Mouse (Mus musculus) induced T-regulatory cell, adult 2 months (primary cell): ENCODE results near the gene Get4.

Source experiments
- DNase-seq: peaks from one replicate; pipeline ENCODE4 v3.0.0-alpha.2; 2012; ENCODE audit warnings: low read depth

The Get4 gene

DNA sequence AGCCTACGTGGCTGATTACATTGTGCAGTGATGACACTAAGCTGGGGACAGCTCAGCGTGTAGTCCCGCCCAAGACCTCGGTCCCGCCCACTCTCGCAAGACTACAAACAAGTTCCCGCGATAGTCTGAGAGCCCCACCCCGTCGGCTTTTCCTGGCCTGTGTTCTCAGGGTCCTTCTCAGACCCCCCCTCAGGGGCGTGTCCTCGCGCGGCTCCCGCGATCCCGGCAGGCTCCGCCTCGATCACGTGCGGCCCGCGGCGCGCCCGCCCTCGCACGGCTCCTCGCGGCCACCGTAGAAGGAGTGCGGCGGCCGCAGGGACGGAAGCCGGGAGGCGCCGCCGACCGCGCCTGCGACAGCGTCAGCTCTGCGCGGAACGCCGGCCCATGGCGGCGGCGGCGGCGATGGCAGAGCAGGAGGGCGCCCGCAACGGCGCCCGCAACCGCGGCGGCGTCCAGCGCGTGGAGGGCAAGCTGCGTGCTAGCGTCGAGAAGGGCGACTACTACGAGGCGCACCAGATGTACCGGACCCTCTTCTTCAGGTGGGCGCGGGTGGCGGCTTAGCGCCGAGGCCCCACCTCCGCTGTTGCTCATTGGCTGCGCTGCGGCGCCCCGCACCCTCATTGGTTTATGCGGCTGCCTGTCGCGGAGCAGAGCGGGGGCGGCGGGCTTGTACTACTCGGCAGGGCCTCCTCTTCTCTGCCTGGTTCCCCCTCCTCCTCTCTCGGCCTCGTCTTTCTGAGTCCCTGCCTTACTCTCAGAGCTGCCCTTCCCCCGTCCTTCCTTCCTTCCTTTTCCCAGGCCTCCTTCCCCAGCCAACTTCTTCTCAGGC lies at the start of gene Get4:
Gene Get4 (plus strand): TSS at position 244 of the 829 bp plus-strand sequence.
- peak; percentile 99 for DNase-seq

GRCm38 (mm10) chr5:139203312-139203711 lies 48.8 kb upstream of the Get4 start:
- no peak for DNase-seq

DNA sequence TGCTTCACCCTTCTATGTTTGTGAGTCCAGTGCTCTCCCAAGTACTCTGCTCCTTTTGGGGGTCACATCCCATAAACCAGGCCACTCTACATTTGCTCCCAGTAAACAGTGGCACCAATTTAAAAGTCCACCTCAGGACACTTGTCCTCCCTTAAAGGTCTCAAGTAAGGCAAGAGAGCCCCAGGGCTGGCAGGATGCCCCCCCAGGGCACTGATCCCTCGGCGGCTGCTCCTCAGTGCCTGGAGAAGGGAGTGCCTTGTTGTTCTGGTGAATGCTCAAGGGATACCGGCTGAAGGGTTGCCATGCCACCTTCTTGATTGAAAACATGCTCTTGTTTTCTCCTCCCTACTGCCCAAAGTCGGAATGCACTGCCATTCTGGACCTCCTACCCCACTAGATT lies 46.0 kb upstream of the Get4 start:
- DNase-seq: no peak

DNA sequence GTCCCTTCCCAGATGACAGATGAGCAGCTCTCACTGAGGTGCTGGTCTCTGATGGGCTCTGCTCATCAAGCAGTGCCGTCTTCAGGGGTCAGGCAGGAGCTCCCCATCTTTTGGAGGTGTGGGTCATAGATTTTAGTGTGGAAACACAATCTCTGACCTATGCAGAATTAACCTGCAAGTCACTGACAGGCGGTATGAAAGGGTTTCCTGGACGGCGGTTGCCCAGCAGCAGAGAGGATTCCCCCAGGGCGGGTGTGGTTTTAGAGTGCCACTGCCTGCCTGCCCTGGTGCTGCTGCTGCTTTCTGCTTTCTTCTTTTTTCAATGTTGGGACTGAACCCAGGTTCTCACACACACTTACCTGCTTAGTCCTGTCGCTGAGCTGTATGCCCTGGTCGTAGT lies 45.6 kb upstream of the Get4 start:
- peak; percentile 66 for DNase-seq

DNA sequence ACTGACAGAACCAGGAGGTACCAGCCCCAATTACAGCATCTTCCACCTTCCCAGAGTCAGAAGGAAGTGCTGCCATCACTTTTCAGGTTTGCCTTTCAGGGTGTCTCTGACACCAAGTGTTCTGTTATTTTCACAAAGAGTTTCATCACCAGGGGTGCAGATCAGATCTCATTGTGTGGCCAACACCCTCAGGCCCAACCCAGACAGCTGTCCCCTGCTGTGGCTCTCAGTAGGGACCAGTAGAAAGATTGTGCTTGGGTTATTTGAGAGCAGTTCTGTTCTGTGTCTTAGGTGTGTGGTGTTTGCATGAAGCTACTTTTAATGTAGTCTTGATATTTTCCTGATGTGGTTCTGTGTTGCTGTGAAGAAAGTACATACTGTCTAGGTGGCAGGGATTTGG lies 43.9 kb upstream of the Get4 start:
- DNase-seq: no peak

DNA sequence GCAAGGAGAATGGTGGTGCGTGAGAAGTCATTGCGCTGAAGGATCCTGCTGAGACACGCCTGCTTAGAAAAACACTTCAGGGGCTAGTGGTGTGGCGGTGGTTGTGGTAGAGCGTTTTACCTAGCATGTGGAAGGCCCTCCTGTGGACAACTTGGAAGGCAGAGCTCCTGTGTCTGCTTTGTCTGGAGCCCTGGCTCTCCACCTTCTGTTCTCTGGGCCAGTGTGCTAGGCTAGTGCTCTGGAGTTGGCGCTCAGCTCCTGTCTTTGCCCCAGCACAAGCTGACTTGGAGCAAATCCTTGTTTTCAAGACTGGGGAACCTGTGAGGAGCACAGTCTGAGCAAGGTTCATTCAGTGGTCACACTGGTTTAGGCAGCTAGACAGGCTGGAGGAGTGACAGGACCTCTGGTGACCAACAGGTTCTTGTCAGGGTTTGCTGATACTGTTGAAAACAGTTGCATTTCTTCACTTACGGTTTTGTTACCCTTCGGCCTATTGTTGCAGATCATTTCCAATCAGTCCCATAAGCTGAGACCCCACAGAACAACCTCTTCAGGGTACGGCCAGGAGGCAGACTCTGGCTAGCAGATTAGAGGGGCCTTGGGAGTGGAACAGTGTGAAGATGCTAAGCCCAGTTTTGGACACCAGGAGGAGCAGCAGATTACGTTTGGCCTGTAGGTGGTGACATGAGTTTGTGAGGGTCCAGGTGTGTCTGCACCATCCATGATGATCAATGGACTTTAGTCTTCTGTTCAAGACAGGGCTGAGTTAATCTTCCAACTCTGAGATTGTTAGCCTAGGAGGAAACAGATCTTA lies 43.0 kb upstream of the Get4 start:
- peak; percentile 38 for DNase-seq

GRCm38 (mm10) chr5:139209685-139210026 lies 42.5 kb upstream of the Get4 start:
- no peak for DNase-seq

DNA sequence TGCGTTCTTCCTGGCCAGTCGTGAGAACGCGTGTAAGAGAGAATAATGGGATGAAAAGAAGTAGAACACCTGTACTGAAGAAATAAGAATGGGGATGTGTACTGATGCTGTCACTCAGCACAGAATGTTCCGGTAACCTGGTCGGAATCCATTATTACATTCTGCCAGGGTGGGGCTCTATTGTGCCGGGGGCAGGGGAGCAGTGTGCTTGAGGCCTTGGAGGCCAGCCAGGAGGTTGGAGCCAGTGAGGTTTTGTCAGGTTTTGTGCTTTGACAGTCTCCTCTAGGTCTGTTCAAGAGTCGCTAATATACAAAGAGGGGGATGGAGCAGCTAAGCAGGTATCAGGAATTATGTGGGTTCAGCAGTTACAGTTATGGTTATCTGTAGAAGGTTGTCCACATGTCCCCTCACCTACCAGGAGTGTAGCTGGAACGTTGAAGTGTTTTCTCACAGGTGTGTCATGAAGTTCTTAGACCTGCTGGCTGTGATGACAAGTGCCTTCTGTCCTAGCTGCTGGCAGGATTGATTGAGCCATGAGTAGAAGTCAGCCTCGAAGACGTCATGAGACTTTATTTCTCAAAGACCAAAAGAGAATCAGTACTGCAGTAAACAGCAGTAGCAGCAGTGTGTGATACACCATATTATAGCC lies 40.3 kb upstream of the Get4 start:
- DNase-seq: no peak

DNA sequence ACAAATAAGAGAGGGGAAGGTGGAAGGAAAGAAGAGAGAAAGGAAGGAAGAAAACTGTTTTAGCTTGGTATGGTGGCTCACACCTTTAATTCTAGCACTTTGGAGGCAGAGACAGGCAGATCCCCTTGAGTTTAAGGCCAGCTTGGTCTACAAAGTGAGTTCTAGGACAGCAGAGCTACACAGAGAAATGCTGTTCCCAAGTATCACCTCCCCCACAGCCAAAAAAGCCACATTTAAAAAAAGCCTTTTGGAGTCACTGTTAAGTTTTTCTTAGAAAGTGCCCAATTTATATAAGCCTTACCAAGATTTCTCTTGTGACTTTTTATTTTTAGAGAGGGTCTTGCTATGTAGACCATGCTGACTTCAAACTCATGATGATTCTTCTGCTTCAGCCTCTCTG lies 37.8 kb upstream of the Get4 start:
- no peak for DNase-seq

- no peak for DNase-seq
Observed at GRCm38 (mm10) chr5:139215184-139215583, 36.9 kb upstream of the Get4 start.

- no peak for DNase-seq
Observed at GRCm38 (mm10) chr5:139216121-139216520, 36.0 kb upstream of the Get4 start.

DNA sequence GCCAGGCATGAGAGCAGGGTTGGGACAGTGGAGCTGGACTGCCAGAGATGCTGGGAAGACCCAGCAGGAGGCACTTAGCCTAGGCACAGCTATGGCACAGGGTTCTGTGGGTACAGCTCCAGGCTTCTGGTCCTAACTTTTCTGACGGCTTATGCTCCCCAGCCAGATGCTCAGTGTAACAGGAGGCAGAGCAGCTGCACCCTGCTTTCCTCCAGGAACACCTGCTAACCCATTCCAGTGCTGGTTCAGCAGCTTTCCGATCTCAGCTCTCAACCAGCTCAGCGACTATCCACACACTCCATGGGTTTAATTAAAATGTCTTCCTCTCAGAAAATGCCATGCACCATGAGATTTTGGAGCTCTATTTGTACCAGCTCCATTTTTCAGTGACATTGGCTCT lies 35.4 kb upstream of the Get4 start:
- DNase-seq: no peak

DNA sequence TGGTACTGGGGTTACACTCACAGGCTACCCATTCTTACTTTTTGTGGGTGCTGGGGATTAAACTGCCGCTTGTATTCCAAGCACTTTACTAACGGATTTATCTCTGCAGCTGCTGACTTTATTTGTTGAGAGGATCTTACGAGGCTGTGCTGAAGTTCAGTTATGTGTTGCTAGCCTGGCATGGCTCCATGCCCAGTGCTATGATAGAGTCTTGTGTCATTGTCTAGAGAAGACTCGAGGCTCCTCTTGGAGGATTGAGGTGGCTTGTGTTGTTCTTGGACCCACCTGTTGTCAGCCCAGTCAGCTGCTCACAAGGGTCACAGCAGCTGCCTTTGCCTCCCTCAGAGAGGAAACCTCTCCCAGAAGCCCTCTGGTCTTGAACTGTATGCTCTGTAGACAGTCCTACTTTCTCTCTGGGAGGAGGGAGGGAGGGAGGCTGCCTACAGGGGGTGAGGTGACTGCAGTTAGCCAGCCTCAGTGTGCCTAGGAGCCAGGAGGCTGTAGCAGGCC lies 32.1 kb upstream of the Get4 start:
- DNase-seq: no peak

- DNase-seq: no peak
Observed at GRCm38 (mm10) chr5:139220610-139221009, 31.5 kb upstream of the Get4 start.

- DNase-seq: no peak
Observed at GRCm38 (mm10) chr5:139223331-139223730, 28.8 kb upstream of the Get4 start.

GRCm38 (mm10) chr5:139227236-139227635 lies 24.9 kb upstream of the Get4 start:
- no peak for DNase-seq

DNA sequence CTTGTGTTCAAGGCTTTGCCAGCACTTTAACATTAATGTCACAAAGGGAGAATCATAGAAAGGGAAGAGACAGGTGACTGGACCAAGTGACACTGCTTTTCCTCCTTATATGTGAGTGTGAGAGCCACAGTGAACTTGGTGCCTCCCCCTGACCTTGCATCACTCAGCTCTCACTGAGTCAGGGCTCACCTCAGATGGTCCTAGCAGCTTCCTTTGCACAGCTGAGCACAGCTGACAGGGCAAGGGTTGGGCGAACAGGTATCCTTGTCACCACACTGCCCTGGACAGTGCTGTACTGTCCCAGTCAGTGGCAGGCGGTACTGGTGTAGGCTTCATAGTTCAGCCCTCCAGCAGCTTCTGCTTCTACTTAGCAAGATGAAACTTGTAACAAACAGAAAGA lies 24.5 kb upstream of the Get4 start:
- no peak for DNase-seq

- no peak for DNase-seq
Observed at GRCm38 (mm10) chr5:139228318-139228717, 23.8 kb upstream of the Get4 start.

DNA sequence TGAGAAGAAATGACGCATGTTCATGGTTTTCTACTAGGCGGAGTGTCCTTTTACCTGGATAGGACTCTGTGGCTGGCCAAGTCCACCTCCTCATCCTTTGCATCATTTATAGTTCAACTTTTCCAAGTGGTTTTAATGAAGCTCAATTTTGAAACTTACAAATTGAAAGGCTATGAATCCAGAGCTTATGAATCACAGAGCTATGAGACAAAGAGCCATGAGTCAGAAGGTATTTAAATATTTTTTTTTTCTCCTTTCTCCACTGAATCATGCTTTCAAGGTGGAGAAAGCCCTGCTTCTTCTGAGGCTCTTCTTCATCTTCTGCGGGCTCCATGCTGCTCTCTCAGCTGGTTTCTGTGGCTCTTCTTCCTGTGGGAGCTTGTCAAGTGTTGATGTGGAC lies 22.4 kb upstream of the Get4 start:
- no peak for DNase-seq

GRCm38 (mm10) chr5:139232083-139232482 lies 20.0 kb upstream of the Get4 start:
- no peak for DNase-seq

- DNase-seq: no peak
Observed at GRCm38 (mm10) chr5:139234423-139234822, 17.7 kb upstream of the Get4 start.

- DNase-seq: no peak
Observed at GRCm38 (mm10) chr5:139237436-139237835, 14.7 kb upstream of the Get4 start.
